Mouse (Mus musculus) kidney, adult 2 months (tissue): ENCODE data around the gene Sat2. TPM values are rescaled to one million over a fixed set of nuclear protein-coding genes. Genes with fewer than 3 reads are reported as not detected.

Experiments used
- DNase-seq: peaks from one replicate; pipeline ENCODE4 v3.0.0; 2021
- H3K27ac ChIP-seq: fragments of 200-500 bp; 2 replicates; pipeline ENCODE4 v1.5.1; 2012; ENCODE audit warnings: low read depth, low read length, control low read depth, inconsistent platforms; ENCODE audit not compliant: insufficient read depth
- H3K27me3 ChIP-seq: fragments of 200-500 bp; replicated peaks from 2 replicates; pipeline ENCODE4 v1.6.1; 2012; ENCODE audit warnings: mild to moderate bottlenecking, moderate library complexity, low read length, inconsistent platforms; ENCODE audit not compliant: control insufficient read depth, insufficient read depth
- H3K36me3 ChIP-seq: fragments of 200-500 bp; 2 replicates; pipeline ENCODE4 v1.6.1; 2012; ENCODE audit warnings: mild to moderate bottlenecking, moderate library complexity, low read length, inconsistent platforms; ENCODE audit not compliant: control insufficient read depth, insufficient read depth
- H3K4me1 ChIP-seq: fragments of 200-500 bp; 2 replicates; pipeline ENCODE4 v1.6.1; 2011; ENCODE audit warnings: low read length; ENCODE audit not compliant: control insufficient read depth, insufficient read depth
- H3K4me3 ChIP-seq: fragments of 200-500 bp; 2 replicates; pipeline ENCODE4 v1.5.1; 2011; ENCODE audit warnings: mild to moderate bottlenecking, low read depth, low read length, control low read depth; ENCODE audit not compliant: insufficient read depth
- CTCF ChIP-seq: fragments of 200-500 bp; conservative IDR thresholded peaks from 2 replicates; pipeline ENCODE4 v1.5.1; 2011; ENCODE audit warnings: low read depth, mild to moderate bottlenecking, control low read depth, low read length, moderate library complexity, mixed read lengths; ENCODE audit not compliant: insufficient read depth, insufficient read length
- POLR2A ChIP-seq: fragments of 200-500 bp; IDR thresholded peaks from one replicate; pipeline ENCODE4 v1.6.1; 2011; ENCODE audit warnings: low read depth, low read length, control low read depth
- WGBS: fragments of 180-500 bp; shearing (Covaris S2); methylation state at CpG from one replicate; pipeline ENCODE4 v1.1.7; 2018; 5-methylcytosine and 5-hydroxymethylcytosine counted together
- polyA plus RNA-seq: library from polyadenylated mRNA; depleted of rRNA; stranded (reverse); fragments of >200 nt; gene quantifications from 2 replicates; pipeline ENCODE4 v1.2.3, GENCODE M21; 2012

Sat2 gene
- polyA plus RNA-seq, 1 experiment = 18.8 TPM

GRCm38 (mm10) chr11:69632284-69633089, 10.7 kb downstream of the Sat2 start, which contains the start of gene Fxr2:
Fxr2 (plus strand) TSS chr11:69632990.
- Histone ChIP-seq H3K27ac (peak within 1 kb of the TSS; percentile 59), H3K27me3 (no peaks in the 10 kb centered on the region), H3K4me1 (peaks cover 3% of the 10 kb centered on the region; the same call in 1 of the 2 replicates), H3K4me3 (peak within 1 kb of the TSS; percentile 96), H3K36me3 (no peaks in the 10 kb centered on the region; the same call in 1 of the 2 replicates)
- TF ChIP-seq CTCF (peak; percentile 82), POLR2A (no peak)
- WGBS = under 1% methylated on average over 56 of the region's 56 CpGs
- peak; percentile 100 for DNase-seq

GRCm38 (mm10) chr11:69633128-69633866, 11.5 kb downstream of the Sat2 start:
- H3K27ac ChIP-seq = peak overlapping the region; percentile 59
- H3K36me3 ChIP-seq = no peaks in the 10 kb centered on the region; the same call in 1 of the 2 replicates
- H3K27me3 ChIP-seq = no peaks in the 10 kb centered on the region
- peak overlapping the region; percentile 96 for H3K4me3 ChIP-seq
- DNase-seq = no peak
- TF ChIP-seq CTCF (no peak), POLR2A (no peak)
- under 1% methylated on average over 50 of the region's 50 CpGs for WGBS
- H3K4me1 ChIP-seq = peaks cover 3% of the 10 kb centered on the region; the same call in 1 of the 2 replicates

- peaks cover 3% of the 10 kb centered on the region; the same call in 1 of the 2 replicates for H3K4me1 ChIP-seq
- peaks cover 1% of the 10 kb centered on the region; the same call in 1 of the 2 replicates for H3K36me3 ChIP-seq
- no peak for DNase-seq
- no peak overlapping the region for H3K27ac ChIP-seq
- no peaks in the 10 kb centered on the region for H3K27me3 ChIP-seq
- TF ChIP-seq POLR2A (no peak), CTCF (no peak)
- no peak overlapping the region for H3K4me3 ChIP-seq
- WGBS = 68% methylated on average over 3 of the region's 3 CpGs
These were observed 13.6 kb downstream of the Sat2 start for GRCm38 (mm10) chr11:69635471-69635870.

GRCm38 (mm10) chr11:69645860-69646259, 24.0 kb downstream of the Sat2 start:
- Histone ChIP-seq H3K36me3 (peaks cover 19% of the 10 kb centered on the region), H3K4me3 (no peak overlapping the region), H3K27me3 (no peaks in the 10 kb centered on the region), H3K27ac (no peak overlapping the region), H3K4me1 (no peaks in the 10 kb centered on the region; the same call in 1 of the 2 replicates)
- TF ChIP-seq POLR2A (no peak), CTCF (no peak)
- WGBS = 75% methylated on average over 5 of the region's 5 CpGs
- DNase-seq = peak; percentile 25

- WGBS = 74% methylated on average over 5 of the region's 5 CpGs
- Histone ChIP-seq H3K36me3 (peaks cover 14% of the 10 kb centered on the region), H3K27me3 (no peaks in the 10 kb centered on the region), H3K4me3 (no peak overlapping the region), H3K4me1 (no peaks in the 10 kb centered on the region), H3K27ac (no peak overlapping the region)
- DNase-seq = no peak
- TF ChIP-seq CTCF (no peak), POLR2A (no peak)
These were observed 31.6 kb downstream of the Sat2 start for GRCm38 (mm10) chr11:69653399-69653798.

GRCm38 (mm10) chr11:69654760-69655159, 32.9 kb downstream of the Sat2 start:
- WGBS = 37% methylated on average over 9 of the region's 9 CpGs
- DNase-seq = no peak
- Histone ChIP-seq H3K4me3 (no peak overlapping the region), H3K27ac (no peak overlapping the region), H3K4me1 (no peaks in the 10 kb centered on the region), H3K36me3 (peaks cover 9% of the 10 kb centered on the region), H3K27me3 (no peaks in the 10 kb centered on the region)
- TF ChIP-seq CTCF (no peak), POLR2A (no peak)
